Mouse (Mus musculus): ENCODE data around the gene Capn11. TPM values are rescaled to one million over a fixed set of nuclear protein-coding genes. Genes with fewer than 3 reads are reported as not detected.

Capn11 gene
- total and polyA plus RNA-seq, 2 experiments from 2014 or later = 0.14 to 0.42 TPM

- no peak overlapping the region for H3K27ac ChIP-seq
Measured at GRCm38 (mm10) chr17:45692159-45692558, 33.0 kb upstream of the Capn11 start.

GRCm38 (mm10) chr17:45690044-45690443 is 30.9 kb upstream of the Capn11 start:
- Histone ChIP-seq H3K27ac (no peak overlapping the region), H3K36me3 (ENCODE audit: insufficient read depth, low read length) (no peaks in the 10 kb centered on the region), H3K4me3 (ENCODE audit: low read length) (no peak overlapping the region), H3K27me3 (ENCODE audit: insufficient read depth, low read length) (no peaks in the 10 kb centered on the region), H3K4me2 (ENCODE audit: low read depth, low read length) (no peak overlapping the region), H3K4me1 (ENCODE audit: insufficient read depth, low read length) (peaks cover 13% of the 10 kb centered on the region), H3K9ac (replicated peaks; ENCODE audit: low read length) (no peak overlapping the region), H3K9me3 (ENCODE audit: low read length) (no peaks in the 10 kb centered on the region)
- 90% methylated on average over 4 of the region's 4 CpGs for WGBS
- DNase-seq (ENCODE audit: low spot score) (no peak), ATAC-seq (no peak)
- no peak for TF ChIP-seq CTCF (IDR thresholded peaks at IDR 0.05; ENCODE audit: low read depth)

More at GRCm38 (mm10) chr17:45692159-45692558, 33.0 kb upstream of the Capn11 start:
- Histone ChIP-seq H3K4me1 (ENCODE audit: insufficient read depth, low read length) (peaks cover 8% of the 10 kb centered on the region), H3K36me3 (ENCODE audit: insufficient read depth, low read length) (no peaks in the 10 kb centered on the region), H3K4me2 (ENCODE audit: low read depth, low read length) (no peak overlapping the region), H3K9ac (replicated peaks; ENCODE audit: low read length) (no peak overlapping the region), H3K4me3 (ENCODE audit: low read length) (no peak overlapping the region), H3K27me3 (ENCODE audit: insufficient read depth, low read length) (no peaks in the 10 kb centered on the region), H3K9me3 (ENCODE audit: low read length) (no peaks in the 10 kb centered on the region)
- DNase-seq (ENCODE audit: low spot score) (no peak), ATAC-seq (no peak)
- 81% methylated on average over 5 of the region's 5 CpGs for WGBS
- no peak for TF ChIP-seq CTCF (IDR thresholded peaks at IDR 0.05; ENCODE audit: low read depth)

GRCm38 (mm10) chr17:45689120-45689519 is 30.0 kb upstream of the Capn11 start:
- no peaks in the 10 kb centered on the region for H3K27me3 ChIP-seq (ENCODE audit: insufficient read depth, low read length)

GRCm38 (mm10) chr17:45686716-45687115 is 27.6 kb upstream of the Capn11 start, which contains the start of gene Tmem63b:
Gene Tmem63b (minus strand): TSS chr17:45686905.
- TF ChIP-seq CTCF (IDR thresholded peaks at IDR 0.05; ENCODE audit: low read depth) = no peak
- 7% methylated on average over 12 of the region's 12 CpGs for WGBS
- H3K27me3 ChIP-seq (ENCODE audit: insufficient read depth, low read length) = no peaks in the 10 kb centered on the region
- DNase-seq (ENCODE audit: low spot score) (peak; percentile 30), ATAC-seq (peak; percentile 6; the same call in 1 of the 2 replicates)
- peaks cover 20% of the 10 kb centered on the region for H3K4me1 ChIP-seq (ENCODE audit: insufficient read depth, low read length)
- H3K27ac ChIP-seq = peak within 1 kb of the TSS; percentile 88
- H3K9ac ChIP-seq (replicated peaks; ENCODE audit: low read length) = peak within 1 kb of the TSS; percentile 92
- H3K9me3 ChIP-seq (ENCODE audit: low read length) = no peaks in the 10 kb centered on the region
- H3K4me2 ChIP-seq (ENCODE audit: low read depth, low read length) = peak within 1 kb of the TSS; percentile 82
- peak within 1 kb of the TSS; percentile 94 for H3K4me3 ChIP-seq (ENCODE audit: low read length)
- no peaks in the 10 kb centered on the region for H3K36me3 ChIP-seq (ENCODE audit: insufficient read depth, low read length)

More at GRCm38 (mm10) chr17:45689120-45689519, 30.0 kb upstream of the Capn11 start:
- no peak overlapping the region for H3K4me2 ChIP-seq (ENCODE audit: low read depth, low read length)
- H3K4me1 ChIP-seq (ENCODE audit: insufficient read depth, low read length) = peaks cover 20% of the 10 kb centered on the region
- H3K9ac ChIP-seq (replicated peaks; ENCODE audit: low read length) = no peak overlapping the region
- TF ChIP-seq CTCF (IDR thresholded peaks at IDR 0.05; ENCODE audit: low read depth) = no peak
- 89% methylated on average over 9 of the region's 9 CpGs for WGBS
- H3K36me3 ChIP-seq (ENCODE audit: insufficient read depth, low read length) = no peaks in the 10 kb centered on the region
- ATAC-seq = no peak
- H3K27ac ChIP-seq = no peak overlapping the region
- no peak overlapping the region for H3K4me3 ChIP-seq (ENCODE audit: low read length)
- H3K9me3 ChIP-seq (ENCODE audit: low read length) = no peaks in the 10 kb centered on the region
- DNase-seq (ENCODE audit: low spot score) = no peak

GRCm38 (mm10) chr17:45686093-45686619 is 27.0 kb upstream of the Capn11 start, which contains the start of gene Mrpl14:
Gene Mrpl14 (plus strand): TSS chr17:45686322.
- Histone ChIP-seq H3K4me2 (ENCODE audit: low read depth, low read length) (peak within 1 kb of the TSS; percentile 82), H3K9ac (replicated peaks; ENCODE audit: low read length) (peak within 1 kb of the TSS; percentile 92), H3K27me3 (ENCODE audit: insufficient read depth, low read length) (no peaks in the 10 kb centered on the region), H3K4me3 (ENCODE audit: low read length) (peak within 1 kb of the TSS; percentile 94), H3K36me3 (ENCODE audit: insufficient read depth, low read length) (no peaks in the 10 kb centered on the region), H3K27ac (peak within 1 kb of the TSS; percentile 88), H3K9me3 (ENCODE audit: low read length) (no peaks in the 10 kb centered on the region), H3K4me1 (ENCODE audit: insufficient read depth, low read length) (peaks cover 20% of the 10 kb centered on the region)
- TF ChIP-seq CTCF (IDR thresholded peaks at IDR 0.05; ENCODE audit: low read depth) = 0 out of 2 replicates have a peak, but pooled peaks have one; percentile 5
- DNase-seq (ENCODE audit: low spot score) (peak; percentile 97), ATAC-seq (peak; percentile 86)
- WGBS = under 1% methylated on average over 34 of the region's 50 CpGs

- H3K36me3 ChIP-seq (ENCODE audit: insufficient read depth, low read length) = no peaks in the 10 kb centered on the region
- H3K27ac ChIP-seq = peak overlapping the region; percentile 88
- peak overlapping the region; percentile 92 for H3K9ac ChIP-seq (replicated peaks; ENCODE audit: low read length)
- peak overlapping the region; percentile 82 for H3K4me2 ChIP-seq (ENCODE audit: low read depth, low read length)
- peak overlapping the region; percentile 94 for H3K4me3 ChIP-seq (ENCODE audit: low read length)
- ATAC-seq (peak; percentile 41), DNase-seq (ENCODE audit: low spot score) (peak; percentile 61)
- TF ChIP-seq CTCF (IDR thresholded peaks at IDR 0.05; ENCODE audit: low read depth) = no peak
- peaks cover 27% of the 10 kb centered on the region for H3K4me1 ChIP-seq (ENCODE audit: insufficient read depth, low read length)
- no peaks in the 10 kb centered on the region for H3K27me3 ChIP-seq (ENCODE audit: insufficient read depth, low read length)
- WGBS = 2% methylated on average over 58 of the region's 58 CpGs
- H3K9me3 ChIP-seq (ENCODE audit: low read length) = no peaks in the 10 kb centered on the region
Measured at GRCm38 (mm10) chr17:45685171-45686092, 26.3 kb upstream of the Capn11 start.

Data from hindbrain, postnatal 0 days (tissue).